26 mouse cellular contexts compared by ENCODE assay signal in genomic region chr16:62814491-62814890, GRCm38 (mm10). TPM values are rescaled to one million over a fixed set of nuclear protein-coding genes. Genes with fewer than 3 reads are reported as not detected.
A peak's percentile ranks its signal among the peaks of the same experiment; 100 is the strongest.
DNase-seq lines count a peak whose midpoint lies in the region; ATAC-seq and TF ChIP-seq lines count a peak whose summit lies in the region.
"Had no signal": no experiment of that assay in that cellular context is flagged by ENCODE, and none has a peak within 500 bp of the region (broad histone marks: within the 10 kb centered on the region; RNA-seq: fewer than 3 reads in every experiment).

Gene Stx19, plus strand, starts transcription at chr16:62814676.

- H3K36me3 ChIP-seq in forebrain, embryonic 13.5 days (ENCODE audit: poor library complexity, severe bottlenecking): no peaks in the 10 kb centered on the region
- H3K36me3 ChIP-seq: embryonic facial prominence, embryonic 15.5 days; heart, embryonic 13.5 days had no signal

- ATAC-seq in forebrain, embryonic 13.5 days: no peak
- ATAC-seq: forebrain, embryonic 14.5 days; liver, postnatal 0 days; midbrain, embryonic 13.5 days had no signal

- TF ChIP-seq CTCF in lung, adult 2 months (IDR thresholded peaks at IDR 0.05; ENCODE audit: insufficient read depth, low read length): no peak

- H3K9ac ChIP-seq in forebrain, embryonic 13.5 days: no peak within 1 kb of the TSS
- H3K9ac ChIP-seq: embryonic facial prominence, embryonic 15.5 days; heart, embryonic 13.5 days; limb, embryonic 13.5 days; liver, postnatal 0 days; midbrain, embryonic 13.5 days had no signal

- peak; percentile 35 for DNase-seq in urinary bladder, postnatal 25 days (ENCODE audit: low spot score)
- no peak for DNase-seq in urinary bladder, adult 2 months (ENCODE audit: low spot score)
- DNase-seq in lung, adult 2 months: peak; percentile 47
- DNase-seq in lung, postnatal 36 days: peak; percentile 85
- DNase-seq in urinary bladder, postnatal 36 days (ENCODE audit: low spot score in 2 of 2): peak; percentile 49 to 51
- DNase-seq in adrenal gland, adult 2 months: no peak
- no peak for DNase-seq in thymus, postnatal 25 days
- DNase-seq: adrenal gland, postnatal 36 days; B cell, adult 2 months; cerebellum, adult 9-10 months; heart, postnatal 4 days; kidney, postnatal 10 days; liver, postnatal 0 days; right cerebral cortex, postnatal 14 days; thymus, postnatal 36 days had no signal

- H3K27ac ChIP-seq in forebrain, embryonic 13.5 days: no peak within 1 kb of the TSS
- H3K27ac ChIP-seq: embryonic facial prominence, embryonic 15.5 days; heart, embryonic 13.5 days; limb, embryonic 13.5 days; midbrain, embryonic 13.5 days had no signal

- H3K4me2 ChIP-seq in forebrain, embryonic 13.5 days: no peak within 1 kb of the TSS
- H3K4me2 ChIP-seq: embryonic facial prominence, embryonic 15.5 days; heart, embryonic 13.5 days; limb, embryonic 13.5 days; midbrain, embryonic 13.5 days had no signal

- H3K4me1 ChIP-seq in lung, adult 2 months (ENCODE audit: control insufficient read depth, insufficient read depth, low read length): no peaks in the 10 kb centered on the region; the same call in 1 of the 2 replicates
- no peaks in the 10 kb centered on the region for H3K4me1 ChIP-seq in forebrain, embryonic 13.5 days
- H3K4me1 ChIP-seq: embryonic facial prominence, embryonic 15.5 days; heart, embryonic 13.5 days; limb, embryonic 13.5 days; midbrain, embryonic 13.5 days had no signal

- no peaks in the 10 kb centered on the region for H3K27me3 ChIP-seq in forebrain, embryonic 13.5 days
- H3K27me3 ChIP-seq: embryonic facial prominence, embryonic 15.5 days; heart, embryonic 13.5 days; limb, embryonic 13.5 days; midbrain, embryonic 13.5 days had no signal

- H3K9me3 ChIP-seq in forebrain, embryonic 13.5 days (replicated peaks): no peaks in the 10 kb centered on the region
- H3K9me3 ChIP-seq: embryonic facial prominence, embryonic 15.5 days; heart, embryonic 13.5 days; limb, embryonic 13.5 days; midbrain, embryonic 13.5 days had no signal

- whole genome bisulfite sequencing in lung, adult 2 months: 48% methylated on average over 5 of the region's 5 CpGs
- WGBS in forebrain, embryonic 13.5 days: 87% methylated on average over 5 of the region's 5 CpGs

- no peak within 1 kb of the TSS for H3K4me3 ChIP-seq in lung, adult 2 months (replicated peaks; ENCODE audit: extremely low read depth, low read depth, low read length)
- no peak within 1 kb of the TSS for H3K4me3 ChIP-seq in forebrain, embryonic 13.5 days
- H3K4me3 ChIP-seq: embryonic facial prominence, embryonic 15.5 days; heart, embryonic 13.5 days; limb, embryonic 13.5 days; midbrain, embryonic 13.5 days had no signal

- TF ChIP-seq POLR2A in lung, adult 2 months (IDR thresholded peaks at IDR 0.05; ENCODE audit: borderline replicate concordance, extremely low read depth, low read depth, low read length): no peak

RNA-seq across cellular contexts. Expression of gene Stx19, which starts in this region (rescaled TPM):
- polyA plus RNA-seq in urinary bladder, adult 2 months (2012; rRNA removed): 0.45 and 0.52 TPM in 2 replicates
- 0.71 and 1.2 TPM in 2 replicates for polyA plus RNA-seq in lung, adult 2 months (2012; rRNA removed)
- total RNA-seq in adrenal gland, adult 2 months (2021): not detected
- not detected in 2 replicates for polyA plus RNA-seq in adrenal gland, adult 2 months (2012; rRNA removed)
- polyA plus RNA-seq in forebrain, embryonic 13.5 days (2015; fragmentation: Nextera tagmentation; extraction: Ambion mirVana): 0.52 and 0.63 TPM in 2 replicates
- total RNA-seq: adrenal gland, postnatal 36 days; gastrocnemius, postnatal 4 days; heart, postnatal 4 days; left cerebral cortex, adult 8-10 months had no signal
- polyA plus RNA-seq: cortical plate, adult 2 months; liver, postnatal 0 days; spleen, adult 2 months; testis, adult 2 months had no signal

Comparison
In these comparisons a context has a peak if more than half of its experiments do, and no peak if none do; other contexts are left out.
1. DNase-seq: peak in urinary bladder, postnatal 25 days (single experiment), lung, adult 2 months (single experiment), lung, postnatal 36 days (single experiment) and urinary bladder, postnatal 36 days (2 of 2); none in urinary bladder, adult 2 months (single experiment), adrenal gland, adult 2 months (single experiment) and thymus, postnatal 25 days (single experiment).